Mouse (Mus musculus): Measurements from ENCODE around the gene Tcf19. TPM values are rescaled to one million over a fixed set of nuclear protein-coding genes. Genes with fewer than 3 reads are reported as not detected.

The Tcf19 gene
- total RNA-seq (2023; ENCODE audit: inconsistent age), result 4.8 to 6.8 TPM (median 5.4 TPM) in 4 replicates

GRCm38 (mm10) chr17:35516652-35517500 lies at the start of gene Tcf19, which contains the start of gene Cchcr1:
Tcf19 (minus strand) TSS chr17:35516824.
Cchcr1 (plus strand) TSS chr17:35517100.

DNA sequence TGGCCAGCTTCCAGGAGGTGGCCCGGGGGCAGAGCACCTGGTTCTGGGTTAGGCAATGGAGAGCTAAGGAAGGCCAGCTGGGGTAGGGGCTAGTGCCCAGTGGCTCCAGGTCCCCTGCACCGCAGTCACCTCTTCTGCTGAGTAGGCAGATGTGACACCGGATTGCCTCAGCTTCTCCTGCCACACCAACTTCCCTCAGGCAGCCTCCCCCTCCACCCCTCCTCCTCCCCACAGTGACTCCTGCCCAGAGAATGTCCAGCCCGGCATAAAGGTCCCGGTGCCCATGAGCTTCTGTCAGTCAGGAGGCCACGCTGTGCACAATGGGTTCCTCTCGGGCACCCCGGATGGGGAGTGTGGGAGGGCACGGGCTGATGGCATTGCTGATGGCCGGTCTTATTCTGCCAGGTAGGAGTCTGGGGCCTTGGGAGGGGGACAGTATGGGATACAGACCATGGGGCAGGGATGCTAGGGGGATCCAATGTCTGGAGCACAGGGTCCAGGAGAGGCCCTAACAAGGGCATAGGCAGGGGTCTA lies 35.3 kb upstream of the Tcf19 start, which contains the start of gene Cdsn:
Gene Cdsn (plus strand): TSS at position 248 of the 534 bp plus-strand sequence.

GRCm38 (mm10) chr17:35532901-35533300 lies 16.3 kb upstream of the Tcf19 start, which contains the start of gene Psors1c2:
Psors1c2 (plus strand) TSS chr17:35533201.

GRCm38 (mm10) chr17:35505776-35506175 lies 10.8 kb downstream of the Tcf19 start, which contains the start of gene Pou5f1:
Pou5f1 (plus strand) TSS chr17:35506018.

GRCm38 (mm10) chr17:35469842-35470751 lies 46.5 kb downstream of the Tcf19 start, which contains the start of gene H2-Q10:
H2-Q10 (plus strand) TSS chr17:35470089.

Other genes with a start within 250 kb of the Tcf19 start
- gene H2-Q1, start 196.4 kb downstream of the Tcf19 start, total RNA-seq (2023; ENCODE audit: inconsistent age), result 11.8 to 16.3 TPM (median 15.1 TPM) in 4 replicates
- 6.7 to 12.2 TPM (median 10.3 TPM) in 4 replicates for gene H2-Q2, start 174.6 kb downstream of the Tcf19 start, total RNA-seq (2023; ENCODE audit: inconsistent age)
- 342 to 364 TPM (median 361 TPM) in 4 replicates for gene H2-Q4, start 137.2 kb downstream of the Tcf19 start, total RNA-seq (2023; ENCODE audit: inconsistent age)
- gene H2-Q6, start 92.0 kb downstream of the Tcf19 start, total RNA-seq (2023; ENCODE audit: inconsistent age), result 271 to 340 TPM (median 322 TPM) in 4 replicates
- 154 to 200 TPM (median 183 TPM) in 4 replicates for gene H2-Q7, start 77.7 kb downstream of the Tcf19 start, total RNA-seq (2023; ENCODE audit: inconsistent age)
- 55.8 to 66.3 TPM (median 64.4 TPM) in 4 replicates for gene H2-Q10, start 46.7 kb downstream of the Tcf19 start, total RNA-seq (2023; ENCODE audit: inconsistent age)
- gene Pou5f1, start 10.8 kb downstream of the Tcf19 start, total RNA-seq (2023; ENCODE audit: inconsistent age), result 0.63 to 0.74 TPM (median 0.67 TPM) in 3 of 4 replicates, not detected in the other
- gene Cchcr1, start 276 bp upstream of the Tcf19 start, total RNA-seq (2023; ENCODE audit: inconsistent age), result 11.5 to 19.0 TPM (median 13.4 TPM) in 4 replicates
- not detected in 4 replicates for gene Psors1c2, start 16.4 kb upstream of the Tcf19 start, total RNA-seq (2023; ENCODE audit: inconsistent age)
- not detected in 4 replicates for gene Cdsn, start 35.3 kb upstream of the Tcf19 start, total RNA-seq (2023; ENCODE audit: inconsistent age)
- not detected in 4 replicates for gene 2300002M23Rik, start 50.6 kb upstream of the Tcf19 start, total RNA-seq (2023; ENCODE audit: inconsistent age)
- gene Sfta2, start 84.7 kb upstream of the Tcf19 start, total RNA-seq (2023; ENCODE audit: inconsistent age), result not detected in 4 replicates
- not detected in 4 replicates for gene Gm9573, start 109.8 kb upstream of the Tcf19 start, total RNA-seq (2023; ENCODE audit: inconsistent age)
- gene Mucl3, start 126.9 kb upstream of the Tcf19 start, total RNA-seq (2023; ENCODE audit: inconsistent age), result not detected in 4 replicates
- gene Vars2, start 150.8 kb upstream of the Tcf19 start, total RNA-seq (2023; ENCODE audit: inconsistent age), result 43.2 to 67.6 TPM (median 49.8 TPM) in 4 replicates
- 17.9 to 21.2 TPM (median 19.8 TPM) in 4 replicates for gene Gtf2h4, start 156.9 kb upstream of the Tcf19 start, total RNA-seq (2023; ENCODE audit: inconsistent age)
- not detected in 4 replicates for gene Ddr1, start 187.8 kb upstream of the Tcf19 start, total RNA-seq (2023; ENCODE audit: inconsistent age)